Mouse (Mus musculus) kidney, postnatal 10 days (tissue): ENCODE data around the gene Casp14.
"Not testable (repeated sequence)": the region's sequence is repeated elsewhere in the genome, so short reads cannot be mapped to it uniquely, and the experiment has no call there.

Experiments
- DNase-seq: peaks from one replicate; pipeline ENCODE4 v3.0.0; 2021; ENCODE audit warnings: mixed read lengths

Casp14 gene

DNA sequence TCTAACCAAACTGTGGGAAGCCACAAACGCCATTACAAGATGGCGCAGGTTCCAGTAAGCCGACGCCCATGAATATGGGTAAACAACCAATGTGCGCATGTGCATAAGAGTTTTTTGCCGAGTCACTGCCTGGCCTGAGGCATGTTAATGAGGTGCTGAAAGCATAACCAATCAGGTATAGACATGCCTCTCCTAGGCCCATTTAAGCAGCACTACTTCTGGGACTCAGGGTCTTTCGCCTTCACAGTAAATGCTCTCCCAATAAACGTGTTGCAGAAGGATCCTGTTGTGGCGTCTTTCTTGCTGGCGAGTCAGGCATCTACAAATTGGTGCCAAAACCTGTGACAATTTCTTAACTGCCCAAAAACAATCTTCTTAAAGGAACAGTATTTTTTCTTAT is 51.4 kb downstream of the Casp14 start:
- DNase-seq = not testable (repeated sequence)

DNA sequence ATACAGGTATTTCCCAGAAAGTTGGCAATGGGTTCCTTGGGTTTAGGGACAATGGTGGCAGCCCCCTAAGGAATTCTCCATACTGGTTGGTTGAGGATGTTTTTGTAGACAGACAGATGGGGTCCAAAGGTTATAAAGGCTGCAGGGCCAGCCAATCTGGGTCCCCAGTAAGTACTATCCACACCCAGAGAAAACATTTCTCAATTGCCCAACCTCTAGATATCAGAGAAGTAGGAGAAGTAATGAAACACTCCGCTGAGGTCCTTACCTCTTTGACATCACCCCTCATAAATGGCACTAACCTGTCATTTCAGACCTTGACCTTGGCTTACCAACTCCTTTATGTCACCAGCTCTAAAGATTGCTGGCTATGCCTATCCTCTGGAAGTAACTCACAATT is 53.5 kb downstream of the Casp14 start:
- no peak for DNase-seq
